Mouse (Mus musculus): ENCODE data around the gene Ccdc51.

GRCm38 (mm10) chr9:109107341-109107740, 25.0 kb downstream of the Ccdc51 start:
- TF ChIP-seq CTCF (IDR thresholded peaks at IDR 0.05; ENCODE audit: borderline replicate concordance, extremely low read depth, insufficient read depth, insufficient read length) (no peak), POLR2A (IDR thresholded peaks at IDR 0.05; ENCODE audit: borderline replicate concordance, extremely low read depth, insufficient read depth, insufficient read length, poor library complexity, severe bottlenecking) (no peak)

All from brain, embryonic 14.5 days (tissue).